Mouse (Mus musculus) intestine, embryonic 16.5 days (tissue): ENCODE results near the gene Plxna2. TPM values are rescaled to one million over a fixed set of nuclear protein-coding genes. Genes with fewer than 3 reads are reported as not detected.
A peak's percentile ranks its signal among the peaks of the same experiment; 100 is the strongest.

Experiments used
- ATAC-seq: fragments of 200-750 bp; cut with Nextera tagmentation; 2 replicates; pipeline ENCODE4 v1.8.0; 2017; ENCODE audit warnings: moderate TSS enrichment, moderate library complexity
- H3K27ac ChIP-seq: fragments of 300-500 bp; sonication (generic); 2 replicates; pipeline ENCODE4 v1.5.1; 2014; ENCODE audit warnings: mild to moderate bottlenecking, low read length
- H3K27me3 ChIP-seq: fragments of 300-500 bp; sonication (generic); replicated peaks from 2 replicates; pipeline ENCODE4 v1.6.1; 2014; ENCODE audit warnings: low read length, control low read depth, mixed read lengths; ENCODE audit not compliant: control insufficient read depth, insufficient read depth
- H3K36me3 ChIP-seq: fragments of 300-500 bp; sonication (generic); 2 replicates; pipeline ENCODE4 v1.6.1; 2014; ENCODE audit warnings: low read length, control low read depth; ENCODE audit not compliant: control insufficient read depth, insufficient read depth
- H3K4me1 ChIP-seq: fragments of 300-500 bp; sonication (generic); 2 replicates; pipeline ENCODE4 v1.6.1; 2014; ENCODE audit warnings: low read length, control low read depth, mixed read lengths; ENCODE audit not compliant: control insufficient read depth, insufficient read depth
- H3K4me2 ChIP-seq: fragments of 300-500 bp; sonication (generic); 2 replicates; pipeline ENCODE4 v1.6.1; 2014; ENCODE audit warnings: low read depth, low read length, control low read depth
- H3K4me3 ChIP-seq: fragments of 300-500 bp; sonication (generic); 2 replicates; pipeline ENCODE4 v1.5.1; 2014; ENCODE audit warnings: mild to moderate bottlenecking, low read length
- H3K9ac ChIP-seq: fragments of 300-500 bp; sonication (generic); 2 replicates; pipeline ENCODE4 v1.6.1; 2014; ENCODE audit warnings: low read depth, low read length
- H3K9me3 ChIP-seq: fragments of 300-500 bp; sonication (generic); 2 replicates; pipeline ENCODE4 v1.6.1; 2016; ENCODE audit warnings: low read length, control low read depth; ENCODE audit not compliant: control insufficient read depth
- WGBS: fragments of 180-500 bp; shearing (Covaris S2); extraction: QIAGEN DNeasy Blood & Tissue Kit; methylation state at CpG from one replicate; pipeline ENCODE4 v1.1.7; 2014; 5-methylcytosine and 5-hydroxymethylcytosine counted together
- polyA plus RNA-seq: library from polyadenylated mRNA; unstranded; fragments of >200 nt; fragmentation: Nextera tagmentation; extraction: Ambion mirVana; gene quantifications from 2 replicates; pipeline ENCODE4 v1.2.1, GENCODE M21; 2015

Gene Plxna2
- polyA plus RNA-seq, 1 experiment from 2014 or later, result 4.3 TPM

DNA sequence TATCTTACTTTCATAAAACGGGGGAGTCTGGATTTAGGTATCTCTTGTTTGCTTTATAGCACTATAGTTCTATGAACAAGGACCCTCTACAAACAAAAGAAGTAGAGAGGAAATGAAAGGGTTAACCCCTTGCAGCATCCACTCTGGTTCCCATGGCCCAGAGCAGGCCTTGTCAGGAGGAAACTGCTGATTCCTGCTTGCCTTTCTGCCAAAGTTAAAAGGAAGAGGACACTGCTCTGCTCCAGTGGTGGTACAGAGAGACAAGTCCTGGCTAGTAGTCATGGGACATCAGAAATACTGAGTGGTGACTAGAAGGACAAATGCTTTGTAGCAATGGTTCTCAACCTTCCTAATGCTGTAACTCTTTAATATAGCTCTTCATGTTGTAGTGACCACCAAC lies 27.9 kb downstream of the Plxna2 start:
- ATAC-seq, result no peak
- WGBS, result 69% methylated on average over 1 of the region's 1 CpGs
- no peak overlapping the region for H3K4me3 ChIP-seq
- H3K9me3 ChIP-seq, result no peaks in the 10 kb centered on the region
- no peak overlapping the region for H3K9ac ChIP-seq
- peaks cover 5% of the 10 kb centered on the region for H3K4me1 ChIP-seq
- no peak overlapping the region for H3K27ac ChIP-seq
- no peaks in the 10 kb centered on the region for H3K27me3 ChIP-seq
- H3K36me3 ChIP-seq, result no peaks in the 10 kb centered on the region
- no peak overlapping the region for H3K4me2 ChIP-seq

GRCm38 (mm10) chr1:194650076-194650475 lies 32.1 kb downstream of the Plxna2 start:
- no peaks in the 10 kb centered on the region for H3K27me3 ChIP-seq
- 74% methylated on average over 1 of the region's 1 CpGs for WGBS

DNA sequence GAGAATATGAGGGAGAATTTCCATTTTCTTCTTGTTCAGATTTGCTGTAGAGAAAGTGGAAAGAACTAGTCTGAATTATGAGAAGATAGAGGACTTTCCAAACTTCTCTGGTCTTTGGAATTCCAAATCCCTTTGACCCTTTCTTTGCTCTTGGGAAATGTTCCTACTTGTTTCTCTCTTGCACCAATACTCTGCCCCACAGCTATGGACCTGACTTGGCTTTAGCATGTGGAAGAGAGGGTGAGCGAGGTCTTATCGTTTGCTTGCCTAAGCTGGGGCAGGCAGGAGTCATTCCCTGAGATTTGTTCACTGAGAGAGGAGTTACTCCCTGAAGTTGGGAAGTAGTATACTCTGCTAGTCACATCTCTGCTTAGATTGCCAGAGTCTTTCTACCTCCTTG lies 32.5 kb downstream of the Plxna2 start:
- no peak for ATAC-seq
- WGBS, result 92% methylated on average over 2 of the region's 2 CpGs
- H3K4me2 ChIP-seq, result no peak overlapping the region
- H3K9ac ChIP-seq, result no peak overlapping the region
- no peaks in the 10 kb centered on the region for H3K36me3 ChIP-seq
- H3K27me3 ChIP-seq, result no peaks in the 10 kb centered on the region
- no peak overlapping the region for H3K27ac ChIP-seq
- H3K9me3 ChIP-seq, result no peaks in the 10 kb centered on the region
- no peaks in the 10 kb centered on the region for H3K4me1 ChIP-seq
- no peak overlapping the region for H3K4me3 ChIP-seq

More at GRCm38 (mm10) chr1:194650076-194650475, 32.1 kb downstream of the Plxna2 start:
- Histone ChIP-seq H3K9ac (no peak overlapping the region), H3K4me2 (no peak overlapping the region), H3K4me3 (no peak overlapping the region), H3K4me1 (no peaks in the 10 kb centered on the region), H3K27ac (no peak overlapping the region), H3K9me3 (no peaks in the 10 kb centered on the region), H3K36me3 (no peaks in the 10 kb centered on the region)
- ATAC-seq, result no peak

DNA sequence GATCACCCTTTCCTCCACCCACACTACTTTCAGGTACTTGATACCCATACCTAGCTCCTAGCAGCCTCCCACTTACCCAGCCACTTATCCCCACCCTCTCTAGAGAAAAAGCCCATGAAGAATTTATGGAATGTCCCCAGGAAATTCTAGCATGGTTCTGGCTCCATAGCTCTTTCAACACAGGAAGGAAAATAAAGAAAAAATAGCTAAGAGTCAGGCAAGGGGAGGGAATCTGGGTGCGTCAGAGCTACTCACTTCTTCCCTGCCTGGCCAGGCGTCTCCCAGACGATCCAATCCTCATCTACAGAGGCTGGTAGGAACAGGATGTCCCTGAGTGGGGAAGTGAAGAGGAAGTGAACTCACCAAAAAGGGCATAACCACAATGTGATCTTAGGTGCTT lies 34.0 kb downstream of the Plxna2 start:
- H3K27ac ChIP-seq, result peak overlapping the region; percentile 25; the same call in 1 of the 2 replicates
- no peak overlapping the region for H3K4me3 ChIP-seq
- H3K9ac ChIP-seq, result no peak overlapping the region
- ATAC-seq, result no peak
- no peak overlapping the region for H3K4me2 ChIP-seq
- no peaks in the 10 kb centered on the region for H3K9me3 ChIP-seq
- no peaks in the 10 kb centered on the region for H3K27me3 ChIP-seq
- no peaks in the 10 kb centered on the region for H3K36me3 ChIP-seq
- 75% methylated on average over 3 of the region's 3 CpGs for WGBS
- H3K4me1 ChIP-seq, result no peaks in the 10 kb centered on the region

GRCm38 (mm10) chr1:194658459-194659160 lies 40.6 kb downstream of the Plxna2 start:
- no peak overlapping the region for H3K4me3 ChIP-seq
- 48% methylated on average over 1 of the region's 1 CpGs for WGBS
- H3K4me2 ChIP-seq, result no peak overlapping the region
- no peaks in the 10 kb centered on the region for H3K27me3 ChIP-seq
- H3K4me1 ChIP-seq, result peaks cover 17% of the 10 kb centered on the region
- no peaks in the 10 kb centered on the region for H3K36me3 ChIP-seq
- ATAC-seq, result peak; percentile 9; the same call in 1 of the 2 replicates
- no peaks in the 10 kb centered on the region for H3K9me3 ChIP-seq
- H3K9ac ChIP-seq, result no peak overlapping the region
- H3K27ac ChIP-seq, result peak overlapping the region; percentile 58

GRCm38 (mm10) chr1:194660426-194661119 lies 42.6 kb downstream of the Plxna2 start:
- Histone ChIP-seq H3K27me3 (no peaks in the 10 kb centered on the region), H3K27ac (peak overlapping the region; percentile 74), H3K4me2 (no peak overlapping the region), H3K4me3 (no peak overlapping the region), H3K9me3 (no peaks in the 10 kb centered on the region), H3K4me1 (peaks cover 17% of the 10 kb centered on the region), H3K9ac (no peak overlapping the region), H3K36me3 (no peaks in the 10 kb centered on the region)
- peak; percentile 99 for ATAC-seq
- whole genome bisulfite sequencing, result 55% methylated on average over 3 of the region's 3 CpGs

DNA sequence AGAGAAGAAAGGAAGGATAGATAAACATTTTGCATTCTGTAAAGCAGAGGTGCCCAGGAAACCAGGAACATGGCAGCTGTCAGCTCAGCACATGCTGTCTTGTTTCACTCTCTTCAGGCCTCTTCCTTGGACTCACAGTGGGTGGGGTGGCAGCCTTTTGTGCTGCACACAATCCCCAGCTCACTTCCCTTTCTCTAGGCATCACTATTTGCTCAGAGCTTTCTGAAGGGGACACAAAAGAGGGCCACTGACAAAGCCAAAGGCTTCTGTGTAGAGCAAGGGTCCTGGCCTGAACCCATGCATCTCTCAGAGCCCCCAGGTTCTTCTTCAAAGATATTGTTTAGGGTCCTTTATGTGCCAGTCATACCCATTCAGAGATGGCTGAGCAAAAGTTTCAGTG lies 45.0 kb downstream of the Plxna2 start:
- Histone ChIP-seq H3K36me3 (no peaks in the 10 kb centered on the region), H3K27ac (no peak overlapping the region), H3K9ac (no peak overlapping the region), H3K4me2 (no peak overlapping the region), H3K4me3 (no peak overlapping the region), H3K4me1 (peaks cover 17% of the 10 kb centered on the region), H3K9me3 (no peaks in the 10 kb centered on the region), H3K27me3 (no peaks in the 10 kb centered on the region)
- ATAC-seq, result no peak

DNA sequence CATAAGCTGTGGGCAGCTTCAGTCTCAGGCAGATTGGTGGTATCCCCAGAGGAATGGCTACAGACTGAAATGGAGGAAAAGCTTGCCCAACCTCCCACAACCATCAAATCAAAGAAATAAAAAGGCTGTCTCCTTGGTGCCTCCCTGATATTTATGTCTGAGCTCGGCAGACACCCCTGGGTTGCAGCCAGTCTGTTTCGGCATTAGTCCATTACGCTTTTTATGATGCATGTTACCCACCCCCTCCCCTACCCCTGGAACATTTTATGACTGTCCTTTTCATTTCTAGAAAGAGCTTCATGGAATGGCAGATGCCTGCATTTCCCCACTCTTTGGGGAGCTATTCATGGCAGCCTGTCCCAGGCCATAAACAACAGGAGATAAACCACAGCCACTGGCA lies 47.7 kb downstream of the Plxna2 start:
- H3K27ac ChIP-seq, result no peak overlapping the region
- WGBS, result 63% methylated on average over 3 of the region's 3 CpGs
- no peak overlapping the region for H3K9ac ChIP-seq
- H3K4me2 ChIP-seq, result no peak overlapping the region
- no peak overlapping the region for H3K4me3 ChIP-seq
- no peaks in the 10 kb centered on the region for H3K27me3 ChIP-seq
- H3K9me3 ChIP-seq, result no peaks in the 10 kb centered on the region
- no peaks in the 10 kb centered on the region for H3K4me1 ChIP-seq
- no peak for ATAC-seq
- H3K36me3 ChIP-seq, result no peaks in the 10 kb centered on the region

- H3K4me1 ChIP-seq, result peaks cover 8% of the 10 kb centered on the region; the same call in 1 of the 2 replicates
- no peak overlapping the region for H3K4me3 ChIP-seq
- H3K4me2 ChIP-seq, result no peak overlapping the region
- no peak overlapping the region for H3K9ac ChIP-seq
- H3K36me3 ChIP-seq, result no peaks in the 10 kb centered on the region
- peak; percentile 60 for ATAC-seq
- no peaks in the 10 kb centered on the region for H3K9me3 ChIP-seq
- 73% methylated on average over 4 of the region's 4 CpGs for WGBS
- H3K27me3 ChIP-seq, result no peaks in the 10 kb centered on the region
- H3K27ac ChIP-seq, result no peak overlapping the region
These were observed 53.9 kb downstream of the Plxna2 start for GRCm38 (mm10) chr1:194671783-194672524.
